Comparison of ENCODE assay signal across 16 mouse cellular contexts in the genomic region with DNA sequence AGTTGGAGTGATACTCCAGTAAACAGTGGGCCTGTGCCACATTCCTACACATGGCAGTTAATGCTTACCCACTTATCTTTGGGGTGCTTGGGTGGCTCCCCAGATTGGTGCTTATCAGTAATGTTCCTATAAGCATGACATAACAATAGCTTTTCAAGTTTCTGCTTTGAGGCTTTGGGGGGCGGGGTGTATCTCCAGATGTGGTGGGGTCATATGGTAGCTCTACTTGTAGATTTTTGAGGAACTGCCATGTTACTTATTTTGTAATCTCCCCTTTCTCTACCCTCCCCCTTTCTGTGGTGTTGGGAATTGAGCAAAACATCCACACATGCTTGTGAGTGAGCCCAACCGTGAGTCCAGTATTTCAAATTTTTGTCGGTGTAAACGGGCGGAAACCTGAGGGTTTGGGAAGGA. TPM values are rescaled to one million over a fixed set of nuclear protein-coding genes. Genes with fewer than 3 reads are reported as not detected.
DNase-seq lines count a peak whose midpoint lies in the region; ATAC-seq lines count a peak whose summit lies in the region.
"Had no signal": no experiment of that assay in that cellular context is flagged by ENCODE, and none has a peak within 500 bp of the region (broad histone marks: within the 10 kb centered on the region; RNA-seq: fewer than 3 reads in every experiment).

No protein-coding gene starts in this region.

- no peaks in the 10 kb centered on the region for H3K9me3 ChIP-seq in intestine, embryonic 16.5 days (ENCODE audit: control insufficient read depth, low read length)
- no peaks in the 10 kb centered on the region for H3K9me3 ChIP-seq in intestine, embryonic 15.5 days
- no peaks in the 10 kb centered on the region for H3K9me3 ChIP-seq in megakaryocyte, embryonic 14.5 days
- no peaks in the 10 kb centered on the region for H3K9me3 ChIP-seq in hindbrain, embryonic 13.5 days
- H3K9me3 ChIP-seq in neural tube, embryonic 15.5 days (replicated peaks): no peaks in the 10 kb centered on the region

- ATAC-seq in intestine, embryonic 16.5 days: peak; percentile 7; the same call in 1 of the 2 replicates
- no peak for ATAC-seq in intestine, embryonic 15.5 days
- peak; percentile 85 for ATAC-seq in hematopoietic stem cell, adult 5-6 weeks (replicated peaks in 1 of 2; ENCODE audit: insufficient read depth in 1 of 2, low FRiP score in 2 of 2, low TSS enrichment in 1 of 2, low read depth in 1 of 2, poor library complexity in 2 of 2, severe bottlenecking in 2 of 2)
- ATAC-seq in hindbrain, embryonic 13.5 days (ENCODE audit: low FRiP score): no peak
- ATAC-seq in neural tube, embryonic 15.5 days (ENCODE audit: low FRiP score): no peak
- ATAC-seq: activated CD4-positive, CD25-positive, alpha-beta regulatory T cell, adult 4 months; inflammation-experienced regulatory T-cells, adult 6 months had no signal

- no peak overlapping the region for H3K9ac ChIP-seq in intestine, embryonic 16.5 days (ENCODE audit: low read depth, low read length)
- no peak overlapping the region for H3K9ac ChIP-seq in intestine, embryonic 15.5 days
- H3K9ac ChIP-seq in hindbrain, embryonic 13.5 days: no peak overlapping the region
- no peak overlapping the region for H3K9ac ChIP-seq in neural tube, embryonic 15.5 days (replicated peaks)

- WGBS in intestine, embryonic 16.5 days: 70% methylated on average over 5 of the region's 5 CpGs
- 65% methylated on average over 5 of the region's 5 CpGs for WGBS in intestine, embryonic 15.5 days
- 82% methylated on average over 5 of the region's 5 CpGs for WGBS in hindbrain, embryonic 13.5 days
- 84% methylated on average over 5 of the region's 5 CpGs for WGBS in neural tube, embryonic 15.5 days

- peak; percentile 73 for DNase-seq in NIH3T3 (ENCODE audit: low read depth)
- no peak for DNase-seq in heart, adult 18-20 months
- DNase-seq: heart, adult 2 months; heart, postnatal 36 days; kidney, postnatal 14 days; left cerebral cortex, postnatal 4 days; spleen, adult 18-20 months had no signal

- no peak overlapping the region for H3K4me2 ChIP-seq in intestine, embryonic 16.5 days (ENCODE audit: low read depth, low read length)
- no peak overlapping the region for H3K4me2 ChIP-seq in intestine, embryonic 15.5 days (replicated peaks)
- H3K4me2 ChIP-seq in hindbrain, embryonic 13.5 days: no peak overlapping the region
- H3K4me2 ChIP-seq in neural tube, embryonic 15.5 days: no peak overlapping the region

- H3K27me3 ChIP-seq in intestine, embryonic 16.5 days (replicated peaks; ENCODE audit: control insufficient read depth, insufficient read depth, low read length): no peaks in the 10 kb centered on the region
- no peaks in the 10 kb centered on the region for H3K27me3 ChIP-seq in intestine, embryonic 15.5 days (replicated peaks)
- H3K27me3 ChIP-seq in megakaryocyte, embryonic 14.5 days (replicated peaks): no peaks in the 10 kb centered on the region
- H3K27me3 ChIP-seq in hindbrain, embryonic 13.5 days: no peaks in the 10 kb centered on the region
- no peaks in the 10 kb centered on the region for H3K27me3 ChIP-seq in neural tube, embryonic 15.5 days (replicated peaks)

- H3K27ac ChIP-seq in intestine, embryonic 16.5 days (ENCODE audit: low read length): no peak overlapping the region
- H3K27ac ChIP-seq in intestine, embryonic 15.5 days: no peak overlapping the region
- H3K27ac ChIP-seq in hindbrain, embryonic 13.5 days: no peak overlapping the region; the same call in 1 of the 2 replicates
- no peak overlapping the region for H3K27ac ChIP-seq in neural tube, embryonic 15.5 days (replicated peaks)
- H3K27ac ChIP-seq: heart, adult 2 months had no signal

- peaks cover 25% of the 10 kb centered on the region for H3K4me1 ChIP-seq in intestine, embryonic 16.5 days (ENCODE audit: control insufficient read depth, insufficient read depth, low read length)
- H3K4me1 ChIP-seq in intestine, embryonic 15.5 days (replicated peaks): peaks cover 24% of the 10 kb centered on the region
- H3K4me1 ChIP-seq in megakaryocyte, embryonic 14.5 days: peaks cover 81% of the 10 kb centered on the region
- H3K4me1 ChIP-seq in hindbrain, embryonic 13.5 days (replicated peaks): peaks cover 63% of the 10 kb centered on the region
- H3K4me1 ChIP-seq in neural tube, embryonic 15.5 days: peaks cover 34% of the 10 kb centered on the region

- H3K36me3 ChIP-seq in intestine, embryonic 16.5 days (ENCODE audit: control insufficient read depth, insufficient read depth, low read length): no peaks in the 10 kb centered on the region
- no peaks in the 10 kb centered on the region for H3K36me3 ChIP-seq in intestine, embryonic 15.5 days
- H3K36me3 ChIP-seq in megakaryocyte, embryonic 14.5 days (replicated peaks; ENCODE audit: low read length): peaks cover 18% of the 10 kb centered on the region
- H3K36me3 ChIP-seq in hindbrain, embryonic 13.5 days: no peaks in the 10 kb centered on the region
- H3K36me3 ChIP-seq in neural tube, embryonic 15.5 days: no peaks in the 10 kb centered on the region

- H3K4me3 ChIP-seq in intestine, embryonic 16.5 days (ENCODE audit: low read length): no peak overlapping the region
- no peak overlapping the region for H3K4me3 ChIP-seq in intestine, embryonic 15.5 days (replicated peaks)
- H3K4me3 ChIP-seq in megakaryocyte, embryonic 14.5 days (replicated peaks): peak overlapping the region; percentile 26
- H3K4me3 ChIP-seq in hindbrain, embryonic 13.5 days: no peak overlapping the region
- H3K4me3 ChIP-seq in neural tube, embryonic 15.5 days (replicated peaks): no peak overlapping the region
- H3K4me3 ChIP-seq: erythroblast, embryonic 14.5 days; heart, adult 2 months had no signal

RNA-seq across cellular contexts. Expression of gene Igf1r, which starts 32.4 kb away (rescaled TPM):
- 9.5 and 10.7 TPM in 2 replicates for polyA plus RNA-seq in intestine, embryonic 16.5 days (2015; fragmentation: Nextera tagmentation; extraction: Ambion mirVana)
- polyA plus RNA-seq in intestine, embryonic 15.5 days (2015; fragmentation: Nextera tagmentation; extraction: Ambion mirVana): 13.7 and 15.2 TPM in 2 replicates
- total RNA-seq in hematopoietic stem cell, adult 5-6 weeks (2017): 31.6 and 51.6 TPM in 2 replicates
- polyA plus RNA-seq in megakaryocyte, embryonic 14.5 days (2012; ENCODE audit: insufficient read depth, low replicate concordance): 8.7 and 14.2 TPM in 2 replicates
- 24.9 and 26.8 TPM in 2 replicates for polyA plus RNA-seq in hindbrain, embryonic 13.5 days (2015; fragmentation: Nextera tagmentation; extraction: Ambion mirVana)
- 10 to 100 TPM; 10.1 to 15.5 TPM for total RNA-seq in heart, adult 18-20 months (2021)
- polyA plus RNA-seq in neural tube, embryonic 15.5 days (2015; fragmentation: Nextera tagmentation; extraction: Ambion mirVana): 19.0 and 20.8 TPM in 2 replicates

Comparison
In these comparisons a context has a peak if more than half of its experiments do, and no peak if none do; other contexts are left out.
1. ATAC-seq: peak in intestine, embryonic 16.5 days (single experiment) and hematopoietic stem cell, adult 5-6 weeks (2 of 2); none in intestine, embryonic 15.5 days (single experiment), hindbrain, embryonic 13.5 days (single experiment) and neural tube, embryonic 15.5 days (single experiment).